Mouse (Mus musculus) cortical plate, adult 2 months (tissue): ENCODE data around the gene Lgr6.

Experiments used
- CTCF ChIP-seq: fragments of 200-500 bp; IDR thresholded peaks from 2 replicates; pipeline ENCODE4 v1.5.1; 2011; ENCODE audit warnings: mild to moderate bottlenecking, control low read depth, low read length; ENCODE audit not compliant: insufficient read depth; ENCODE audit errors: extremely low read depth
- POLR2A ChIP-seq: fragments of 200-500 bp; IDR thresholded peaks from 2 replicates; pipeline ENCODE4 v1.6.1; 2011; ENCODE audit warnings: mild to moderate bottlenecking, low read length, control low read depth; ENCODE audit not compliant: insufficient read depth; ENCODE audit errors: extremely low read depth

- TF ChIP-seq CTCF (no peak), POLR2A (no peak)
Measured at GRCm38 (mm10) chr1:135019775-135020167, 85.3 kb downstream of the Lgr6 start.
